Mouse (Mus musculus): ENCODE results near the gene Nav1.

Gene Nav1

GRCm38 (mm10) chr1:135607019-135607418 is at the start of gene Nav1:
TSS of gene Nav1 (minus strand) at chr1:135607295.
- no peak for DNase-seq (ENCODE audit: low spot score in 2 of 2)

DNA sequence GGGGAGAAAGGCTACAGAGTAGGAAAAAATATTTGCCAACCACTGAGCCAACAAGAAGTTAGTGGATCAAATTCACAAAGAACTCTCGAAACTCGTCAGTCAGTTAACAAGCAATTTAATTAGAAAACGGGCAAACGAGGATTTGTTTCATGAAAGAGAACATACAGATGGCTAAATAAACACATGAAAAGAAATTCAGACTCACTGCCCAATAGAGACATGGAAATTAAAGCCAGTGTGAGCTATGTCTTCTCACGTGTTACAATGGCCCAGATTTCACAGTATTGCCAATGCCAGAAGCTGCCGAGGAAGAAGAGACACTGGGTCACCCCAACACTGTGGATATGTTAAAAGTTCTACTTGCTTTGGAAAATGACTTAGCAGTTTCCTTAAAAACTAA is 46.8 kb upstream of the Nav1 start:
- DNase-seq (ENCODE audit: low spot score in 2 of 2), result no peak

DNA sequence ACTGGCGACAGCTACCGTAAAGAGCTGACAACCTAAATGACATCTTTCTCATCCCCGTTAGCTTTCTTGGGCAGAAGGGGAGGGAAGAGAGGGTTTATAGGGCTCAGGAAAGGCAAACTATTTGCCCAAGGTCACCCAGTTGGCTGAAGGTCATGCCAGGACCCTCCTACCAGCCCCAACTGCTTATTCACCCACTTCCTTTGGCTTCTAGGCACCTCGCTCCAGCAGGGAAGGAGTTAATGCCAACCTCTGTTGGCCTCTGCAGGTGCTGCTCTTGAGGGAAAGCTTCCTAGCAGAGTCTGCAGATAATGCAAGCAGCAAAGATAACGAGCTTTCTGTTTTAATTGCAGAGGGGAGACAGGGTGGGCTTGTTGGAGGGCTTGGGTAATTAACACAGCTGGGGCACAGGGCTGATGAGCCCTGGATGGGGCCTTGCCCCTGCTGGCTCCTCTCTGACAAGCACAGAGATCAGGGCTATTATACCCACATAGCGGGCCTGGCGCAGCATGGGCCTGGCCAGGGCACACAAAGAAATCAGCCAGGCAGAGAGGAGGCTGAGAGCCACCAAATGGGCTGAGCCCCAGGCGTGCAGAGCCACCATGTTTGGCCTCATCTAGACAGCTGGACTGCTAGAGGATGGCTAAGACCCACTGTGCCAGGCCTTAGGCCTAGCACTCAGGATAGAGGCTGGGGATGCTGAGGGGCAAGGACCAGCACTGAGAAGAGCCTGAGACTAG is 38.5 kb upstream of the Nav1 start:
- DNase-seq (ENCODE audit: low spot score in 2 of 2), result no peak

DNA sequence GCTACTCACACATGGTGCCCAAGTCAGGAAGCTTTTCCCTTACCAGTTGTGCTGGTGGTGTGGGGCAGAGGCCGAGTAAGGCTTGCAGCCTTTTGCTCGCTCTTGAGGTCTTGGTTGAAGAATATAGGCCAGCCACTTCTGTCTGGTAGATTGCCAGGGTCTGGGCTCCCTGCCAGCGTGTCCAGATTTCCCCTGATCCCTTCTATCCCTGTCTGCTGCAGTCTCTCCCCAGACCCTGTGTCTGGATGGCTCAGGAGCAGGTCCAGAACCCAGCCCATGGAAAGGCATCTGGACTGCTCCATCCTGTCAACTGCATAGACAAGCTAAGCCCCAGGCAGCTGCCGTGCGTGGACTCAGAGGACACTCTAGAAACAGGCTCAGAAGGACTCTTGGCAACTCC is 37.0 kb upstream of the Nav1 start:
- no peak for DNase-seq (ENCODE audit: low spot score in 2 of 2)

- no peak for DNase-seq (ENCODE audit: low spot score in 2 of 2)
These were observed 36.6 kb upstream of the Nav1 start for GRCm38 (mm10) chr1:135643691-135644090.

GRCm38 (mm10) chr1:135639853-135640252 is 32.8 kb upstream of the Nav1 start:
- DNase-seq (ENCODE audit: low spot score in 2 of 2), result no peak

DNA sequence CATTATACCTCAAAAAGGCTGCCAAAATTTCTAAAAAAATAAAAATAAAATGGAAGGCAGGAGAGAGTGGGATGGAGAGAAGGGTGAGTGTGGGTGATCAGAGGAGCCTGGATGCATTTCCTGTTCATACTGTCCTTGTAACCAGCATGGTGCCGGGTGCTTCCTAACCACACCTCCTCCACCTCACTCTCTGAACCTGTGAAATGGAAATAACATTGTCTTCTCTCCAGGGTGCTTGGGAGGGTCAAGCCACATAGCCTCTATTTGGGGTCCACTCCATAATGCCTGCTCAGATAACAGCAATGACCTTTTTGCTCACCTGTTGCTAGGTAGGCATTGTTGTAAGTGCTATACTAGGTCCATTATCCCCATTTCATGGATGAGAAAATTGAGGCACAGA is 32.0 kb upstream of the Nav1 start:
- DNase-seq (ENCODE audit: low spot score in 2 of 2), result no peak

- no peak for DNase-seq (ENCODE audit: low spot score in 2 of 2)
These were observed 30.5 kb upstream of the Nav1 start for GRCm38 (mm10) chr1:135637574-135638008.

DNA sequence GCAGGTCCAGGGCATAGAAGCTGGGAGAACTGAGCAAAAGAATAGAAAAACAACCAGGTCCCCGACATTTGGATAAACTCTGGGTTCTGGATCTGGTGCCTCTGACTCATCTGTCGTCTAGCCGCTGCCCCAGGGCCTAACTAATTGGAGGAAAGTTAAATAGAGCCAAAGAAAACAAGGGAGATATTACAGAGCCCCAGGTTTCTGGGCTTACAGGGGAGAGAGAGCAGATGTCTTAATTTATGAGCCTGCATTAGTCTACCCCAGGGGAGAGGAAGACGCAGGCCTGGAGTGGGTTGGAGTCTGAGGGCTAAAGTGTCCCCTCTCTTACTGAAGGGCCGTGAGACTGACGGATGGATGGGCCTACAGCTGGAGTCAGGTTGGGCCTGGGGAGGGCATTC is 29.0 kb upstream of the Nav1 start:
- DNase-seq (ENCODE audit: low spot score in 2 of 2), result no peak

GRCm38 (mm10) chr1:135635323-135636064 is 28.4 kb upstream of the Nav1 start:
- no peak for DNase-seq (ENCODE audit: low spot score in 2 of 2)

GRCm38 (mm10) chr1:135634791-135635190 is 27.7 kb upstream of the Nav1 start:
- DNase-seq (ENCODE audit: low spot score in 2 of 2), result no peak

GRCm38 (mm10) chr1:135633884-135634283 is 26.8 kb upstream of the Nav1 start:
- no peak for DNase-seq (ENCODE audit: low spot score in 2 of 2)

GRCm38 (mm10) chr1:135633478-135633877 is 26.4 kb upstream of the Nav1 start:
- DNase-seq (ENCODE audit: low spot score in 2 of 2), result no peak

DNA sequence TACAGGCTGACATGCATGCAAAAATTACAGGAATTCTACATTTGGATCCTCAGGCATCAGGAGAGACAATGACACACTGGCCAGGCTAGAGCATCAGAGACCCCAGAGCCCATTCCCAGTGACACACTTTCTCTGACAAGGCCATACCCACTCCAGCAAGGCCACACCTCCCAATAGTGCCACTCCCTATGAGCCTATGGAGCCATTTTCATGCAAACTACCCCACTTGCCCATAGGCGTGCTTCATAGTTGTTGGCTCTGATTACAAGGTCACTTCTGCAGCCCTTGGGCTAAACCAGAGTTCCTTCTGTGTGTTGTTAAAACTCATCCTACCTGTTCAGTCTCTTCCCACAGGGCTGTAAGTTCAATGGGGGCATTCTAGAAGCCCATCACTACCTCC is 25.1 kb upstream of the Nav1 start:
- no peak for DNase-seq (ENCODE audit: low spot score in 2 of 2)

- DNase-seq (ENCODE audit: low spot score in 2 of 2), result peak; percentile 27 to 43
These were observed 24.4 kb upstream of the Nav1 start for GRCm38 (mm10) chr1:135631515-135631914.

- no peak for DNase-seq (ENCODE audit: low spot score in 2 of 2)
These were observed 22.8 kb upstream of the Nav1 start for GRCm38 (mm10) chr1:135629846-135630245.

GRCm38 (mm10) chr1:135626218-135626617 is 19.1 kb upstream of the Nav1 start:
- DNase-seq (ENCODE audit: low spot score in 2 of 2), result no peak

DNA sequence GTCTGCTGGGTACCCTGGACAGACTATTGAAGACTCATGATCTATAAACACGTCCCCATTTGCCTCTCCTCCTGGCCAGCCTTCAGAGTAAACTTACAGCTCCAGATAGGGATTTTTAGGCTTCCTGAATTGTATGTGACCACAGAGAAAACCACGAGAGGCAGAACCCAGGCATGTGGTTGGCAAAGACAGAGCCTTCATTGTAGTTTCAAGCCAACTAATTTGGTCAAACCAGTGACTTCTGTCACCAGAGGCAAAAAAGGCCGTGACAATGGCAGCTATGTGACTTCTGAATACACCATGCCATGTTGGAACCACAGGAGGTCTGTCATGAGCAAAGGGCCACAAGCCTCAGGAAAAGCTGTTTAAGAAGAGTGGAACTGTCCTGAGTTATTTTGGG is 18.6 kb upstream of the Nav1 start:
- no peak for DNase-seq (ENCODE audit: low spot score in 2 of 2)

DNA sequence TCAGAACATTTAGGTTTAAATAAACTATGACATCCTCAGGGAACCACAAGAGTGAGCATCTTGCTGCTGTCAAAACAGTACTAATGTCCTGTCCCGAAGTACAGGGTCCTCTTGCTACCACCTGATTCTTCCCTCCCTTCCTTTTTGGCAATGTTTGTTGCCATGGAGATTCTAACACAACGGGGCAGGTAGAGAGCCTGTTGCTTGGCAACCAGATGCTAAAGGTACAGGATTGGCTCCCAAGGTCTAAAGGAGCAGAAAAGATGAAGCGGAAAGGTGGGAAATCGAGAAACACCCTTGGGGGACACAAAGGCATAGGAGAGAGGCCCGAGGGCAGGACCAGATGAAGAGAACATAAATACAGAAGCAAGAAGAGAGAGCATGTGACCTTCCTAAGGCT is 17.6 kb upstream of the Nav1 start:
- DNase-seq (ENCODE audit: low spot score in 2 of 2), result no peak

DNA sequence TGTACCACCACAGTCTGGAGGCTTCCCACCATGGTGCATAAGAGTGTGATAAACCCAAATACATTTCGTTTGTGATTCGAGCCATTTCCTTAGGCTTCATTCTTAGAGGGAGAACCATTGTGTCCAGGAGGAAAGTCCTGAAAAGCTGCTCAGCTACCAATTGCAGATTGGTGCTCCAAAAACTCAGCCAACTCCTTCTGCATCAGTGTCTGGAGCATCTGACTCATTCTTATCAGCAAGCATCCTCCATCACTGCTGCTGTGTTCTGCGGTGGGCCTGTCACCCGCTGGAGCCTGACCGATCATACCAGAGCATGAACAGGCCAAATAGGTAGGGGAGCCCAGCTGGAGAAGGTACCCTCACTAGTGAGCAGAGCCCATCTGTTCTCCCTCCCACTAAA is 16.0 kb upstream of the Nav1 start:
- DNase-seq (ENCODE audit: low spot score in 2 of 2), result no peak

DNA sequence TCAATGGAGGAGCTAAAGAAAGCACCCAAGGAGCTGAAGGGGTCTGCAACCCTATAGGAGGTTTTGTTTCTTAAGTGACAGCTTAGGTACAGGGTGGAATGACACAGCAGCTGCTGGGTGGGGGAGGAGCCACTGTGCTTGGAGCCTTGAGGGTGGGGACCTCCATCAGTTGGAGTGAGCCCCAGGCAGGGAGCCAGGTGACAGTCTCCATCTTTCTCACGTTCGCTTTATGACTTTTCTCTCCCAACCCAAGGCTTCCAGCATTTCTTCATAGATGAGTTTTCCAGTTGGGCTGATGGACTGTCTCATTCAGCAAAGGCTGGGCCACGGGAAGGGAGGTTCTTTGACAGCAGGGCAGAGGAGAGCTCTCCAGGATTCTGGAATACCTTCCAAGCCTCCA is 14.2 kb upstream of the Nav1 start:
- DNase-seq (ENCODE audit: low spot score in 2 of 2), result no peak

GRCm38 (mm10) chr1:135619932-135620391 is 12.9 kb upstream of the Nav1 start:
- no peak for DNase-seq (ENCODE audit: low spot score in 2 of 2)

DNA sequence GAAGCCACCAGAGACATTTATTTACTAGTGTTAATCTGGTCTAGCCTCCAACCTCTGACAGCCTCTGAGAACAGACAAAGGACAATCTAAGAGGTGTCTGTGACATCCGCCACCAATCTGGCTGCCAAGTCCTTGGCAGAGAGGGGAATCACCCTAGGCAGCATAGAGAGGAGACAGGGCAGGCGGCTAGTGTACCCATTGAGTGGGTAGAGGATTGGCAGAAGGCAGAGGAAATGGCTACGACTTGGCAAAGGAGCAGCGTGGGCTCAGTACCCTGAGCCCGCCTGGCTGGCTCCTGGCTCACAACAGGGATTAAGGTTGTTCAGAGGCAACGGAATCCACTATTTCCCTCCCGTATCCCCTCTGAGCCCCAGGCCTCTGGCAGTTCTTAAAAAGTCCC is 12.0 kb upstream of the Nav1 start:
- DNase-seq (ENCODE audit: low spot score in 2 of 2), result no peak
